Mouse (Mus musculus): Measurements from ENCODE around the gene Naa15. TPM values are rescaled to one million over a fixed set of nuclear protein-coding genes. Genes with fewer than 3 reads are reported as not detected.
"Not testable (repeated sequence)": the region's sequence is repeated elsewhere in the genome, so short reads cannot be mapped to it uniquely, and the experiment has no call there.

The Naa15 gene
- polyA plus RNA-seq, 1 experiment from 2014 or later: 12.7 TPM

DNA sequence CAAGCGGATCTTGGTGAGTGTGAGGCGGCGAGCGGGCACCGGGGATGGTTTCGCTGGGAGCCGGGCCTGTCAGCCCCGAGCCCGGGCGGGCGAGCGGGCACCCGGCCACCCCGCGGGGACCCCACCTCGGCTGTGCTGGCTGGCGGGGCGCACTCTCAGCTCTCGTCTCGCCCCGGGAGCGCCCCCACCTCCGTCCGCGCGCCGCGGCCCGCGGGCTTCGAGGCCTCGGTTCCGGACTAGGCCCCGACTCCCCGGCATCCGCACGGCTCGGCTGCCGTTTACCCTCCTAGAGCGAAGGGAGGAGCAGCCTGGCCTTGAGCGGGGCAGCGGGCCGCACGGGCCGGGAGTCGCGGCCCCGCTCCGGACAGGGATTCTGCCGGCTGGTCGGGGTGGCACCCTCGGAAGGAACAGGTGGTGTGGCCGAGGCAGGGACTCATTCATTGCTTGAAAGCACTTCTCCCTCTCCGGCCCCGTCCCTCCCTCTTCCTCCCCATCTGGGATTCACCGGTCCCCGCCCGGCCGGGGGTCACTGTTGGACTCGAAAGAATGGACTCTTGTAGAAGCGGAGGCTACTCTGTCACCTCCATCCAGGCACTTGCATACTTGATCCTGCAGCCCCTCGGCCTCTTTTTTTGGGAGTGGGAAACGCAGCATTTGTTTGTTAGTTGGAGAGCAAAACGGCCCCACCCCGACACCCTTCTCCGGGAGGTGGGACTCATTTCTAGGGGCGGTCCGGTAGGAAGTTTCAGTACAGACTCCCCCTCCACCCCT is 1.6 kb downstream of the Naa15 start:
- Histone ChIP-seq H3K4me1 (ENCODE audit: insufficient read depth, low read depth, low read length) (peaks cover 7% of the 10 kb centered on the region; the same call in 1 of the 2 replicates), H3K4me2 (replicated peaks; ENCODE audit: low read depth, low read length) (peak overlapping the region; percentile 83), H3K9ac (replicated peaks; ENCODE audit: low read depth) (peak overlapping the region; percentile 94), H3K27me3 (replicated peaks; ENCODE audit: insufficient read depth, low read length) (no peaks in the 10 kb centered on the region), H3K4me3 (ENCODE audit: low read depth, low read length) (peak overlapping the region; percentile 98), H3K27ac (ENCODE audit: low read length) (peak overlapping the region; percentile 96), H3K36me3 (ENCODE audit: insufficient read depth, low read length) (no peaks in the 10 kb centered on the region), H3K9me3 (ENCODE audit: low read length) (no peaks in the 10 kb centered on the region)
- under 1% methylated on average over 43 of the region's 68 CpGs for WGBS
- peak; percentile 64 for ATAC-seq
- DNase-seq (ENCODE audit: low spot score): peak; percentile 70
- TF ChIP-seq CTCF (IDR thresholded peaks at IDR 0.05) (no peak), EP300 (IDR thresholded peaks at IDR 0.05) (no peak)

DNA sequence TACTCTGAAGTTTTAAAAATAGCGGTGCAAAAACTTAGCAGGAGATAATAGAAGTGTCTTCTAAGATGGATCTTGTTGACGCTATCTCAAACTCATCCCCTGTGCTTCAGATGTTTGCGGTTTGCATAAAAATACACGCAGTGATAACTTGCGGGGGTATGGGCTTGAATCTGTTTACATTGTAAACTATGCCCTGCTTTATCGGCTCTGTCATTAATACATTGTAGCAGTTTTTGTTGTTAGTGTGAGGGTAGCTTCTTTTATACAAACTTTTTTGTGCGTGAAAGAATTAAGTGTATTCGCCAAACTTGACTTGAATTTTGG is 2.1 kb downstream of the Naa15 start:
- DNase-seq (ENCODE audit: low spot score) (no peak), ATAC-seq (no peak)
- Histone ChIP-seq H3K27ac (ENCODE audit: low read length) (peak overlapping the region; percentile 96), H3K4me1 (ENCODE audit: insufficient read depth, low read depth, low read length) (peaks cover 7% of the 10 kb centered on the region; the same call in 1 of the 2 replicates), H3K9ac (replicated peaks; ENCODE audit: low read depth) (peak overlapping the region; percentile 94), H3K36me3 (ENCODE audit: insufficient read depth, low read length) (no peaks in the 10 kb centered on the region), H3K4me2 (replicated peaks; ENCODE audit: low read depth, low read length) (peak overlapping the region; percentile 83), H3K9me3 (ENCODE audit: low read length) (no peaks in the 10 kb centered on the region), H3K27me3 (replicated peaks; ENCODE audit: insufficient read depth, low read length) (no peaks in the 10 kb centered on the region), H3K4me3 (ENCODE audit: low read depth, low read length) (peak overlapping the region; percentile 98)
- no peak for TF ChIP-seq CTCF (IDR thresholded peaks at IDR 0.05)
- no peak for TF ChIP-seq EP300 (IDR thresholded peaks at IDR 0.05)
- 8% methylated on average over 8 of the region's 8 CpGs for WGBS

GRCm38 (mm10) chr3:51417485-51417884 is 2.5 kb downstream of the Naa15 start:
- 42% methylated on average over 2 of the region's 2 CpGs for WGBS

DNA sequence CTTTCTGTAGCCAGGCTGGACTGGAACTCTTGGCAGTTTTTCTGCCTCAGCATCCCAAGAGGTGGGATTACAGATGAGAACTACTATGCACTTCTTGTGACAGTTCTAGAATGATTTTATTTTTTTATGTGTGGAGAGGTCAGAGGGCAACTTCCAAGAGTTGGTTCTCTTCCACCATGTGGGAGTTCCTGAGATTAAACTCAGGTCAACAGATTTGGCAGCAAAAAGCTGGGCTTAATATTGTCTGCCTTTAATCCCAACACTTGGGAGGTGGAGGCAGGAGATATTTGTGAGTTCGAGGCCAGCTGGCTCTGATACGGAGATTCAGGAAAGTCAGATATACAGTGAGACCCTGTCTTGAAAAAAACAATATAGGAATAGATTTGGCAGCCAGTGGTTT is 3.0 kb downstream of the Naa15 start:
- DNase-seq (ENCODE audit: low spot score): no peak
- Histone ChIP-seq H3K9ac (replicated peaks; ENCODE audit: low read depth) (no peak overlapping the region), H3K27me3 (replicated peaks; ENCODE audit: insufficient read depth, low read length) (no peaks in the 10 kb centered on the region), H3K27ac (ENCODE audit: low read length) (no peak overlapping the region), H3K4me1 (ENCODE audit: insufficient read depth, low read depth, low read length) (peaks cover 7% of the 10 kb centered on the region; the same call in 1 of the 2 replicates), H3K4me3 (ENCODE audit: low read depth, low read length) (no peak overlapping the region), H3K4me2 (replicated peaks; ENCODE audit: low read depth, low read length) (no peak overlapping the region; the same call in 1 of the 2 replicates), H3K9me3 (ENCODE audit: low read length) (no peaks in the 10 kb centered on the region), H3K36me3 (ENCODE audit: insufficient read depth, low read length) (no peaks in the 10 kb centered on the region)
- 49% methylated on average over 2 of the region's 2 CpGs for WGBS
- TF ChIP-seq CTCF (IDR thresholded peaks at IDR 0.05): no peak
- TF ChIP-seq EP300 (IDR thresholded peaks at IDR 0.05): no peak
- no peak for ATAC-seq

More at GRCm38 (mm10) chr3:51417485-51417884, 2.5 kb downstream of the Naa15 start:
- no peak overlapping the region for H3K9ac ChIP-seq (replicated peaks; ENCODE audit: low read depth)
- no peaks in the 10 kb centered on the region for H3K27me3 ChIP-seq (replicated peaks; ENCODE audit: insufficient read depth, low read length)
- peaks cover 7% of the 10 kb centered on the region; the same call in 1 of the 2 replicates for H3K4me1 ChIP-seq (ENCODE audit: insufficient read depth, low read depth, low read length)
- DNase-seq (ENCODE audit: low spot score) (no peak), ATAC-seq (no peak)
- no peaks in the 10 kb centered on the region for H3K9me3 ChIP-seq (ENCODE audit: low read length)
- 0 out of 2 replicates have a peak, but pooled peaks have one; percentile 7 for TF ChIP-seq CTCF (IDR thresholded peaks at IDR 0.05)
- TF ChIP-seq EP300 (IDR thresholded peaks at IDR 0.05): no peak
- H3K36me3 ChIP-seq (ENCODE audit: insufficient read depth, low read length): no peaks in the 10 kb centered on the region
- peak overlapping the region; percentile 98 for H3K4me3 ChIP-seq (ENCODE audit: low read depth, low read length)
- peak overlapping the region; percentile 83 for H3K4me2 ChIP-seq (replicated peaks; ENCODE audit: low read depth, low read length)
- H3K27ac ChIP-seq (ENCODE audit: low read length): 0 out of 2 replicates have a peak overlapping the region, but pooled peaks have one; percentile 96

GRCm38 (mm10) chr3:51421921-51422320 is 7.0 kb downstream of the Naa15 start:
- Histone ChIP-seq H3K4me3 (ENCODE audit: low read depth, low read length) (no peak overlapping the region), H3K36me3 (ENCODE audit: insufficient read depth, low read length) (no peaks in the 10 kb centered on the region), H3K27me3 (replicated peaks; ENCODE audit: insufficient read depth, low read length) (no peaks in the 10 kb centered on the region), H3K4me1 (ENCODE audit: insufficient read depth, low read depth, low read length) (no peaks in the 10 kb centered on the region), H3K4me2 (replicated peaks; ENCODE audit: low read depth, low read length) (no peak overlapping the region), H3K9ac (replicated peaks; ENCODE audit: low read depth) (no peak overlapping the region), H3K9me3 (ENCODE audit: low read length) (no peaks in the 10 kb centered on the region), H3K27ac (ENCODE audit: low read length) (no peak overlapping the region)
- ATAC-seq: no peak
- DNase-seq (ENCODE audit: low spot score): no peak
- WGBS: 66% methylated on average over 3 of the region's 3 CpGs
- no peak for TF ChIP-seq EP300 (IDR thresholded peaks at IDR 0.05)
- no peak for TF ChIP-seq CTCF (IDR thresholded peaks at IDR 0.05)

GRCm38 (mm10) chr3:51425394-51425793 is 10.4 kb downstream of the Naa15 start:
- Histone ChIP-seq H3K27me3 (replicated peaks; ENCODE audit: insufficient read depth, low read length) (no peaks in the 10 kb centered on the region), H3K4me1 (ENCODE audit: insufficient read depth, low read depth, low read length) (no peaks in the 10 kb centered on the region), H3K9ac (replicated peaks; ENCODE audit: low read depth) (no peak overlapping the region), H3K4me3 (ENCODE audit: low read depth, low read length) (no peak overlapping the region), H3K36me3 (ENCODE audit: insufficient read depth, low read length) (no peaks in the 10 kb centered on the region), H3K9me3 (ENCODE audit: low read length) (no peaks in the 10 kb centered on the region), H3K4me2 (replicated peaks; ENCODE audit: low read depth, low read length) (no peak overlapping the region), H3K27ac (ENCODE audit: low read length) (no peak overlapping the region)
- ATAC-seq: no peak
- no peak for DNase-seq (ENCODE audit: low spot score)
- no peak for TF ChIP-seq CTCF (IDR thresholded peaks at IDR 0.05)
- no peak for TF ChIP-seq EP300 (IDR thresholded peaks at IDR 0.05)

DNA sequence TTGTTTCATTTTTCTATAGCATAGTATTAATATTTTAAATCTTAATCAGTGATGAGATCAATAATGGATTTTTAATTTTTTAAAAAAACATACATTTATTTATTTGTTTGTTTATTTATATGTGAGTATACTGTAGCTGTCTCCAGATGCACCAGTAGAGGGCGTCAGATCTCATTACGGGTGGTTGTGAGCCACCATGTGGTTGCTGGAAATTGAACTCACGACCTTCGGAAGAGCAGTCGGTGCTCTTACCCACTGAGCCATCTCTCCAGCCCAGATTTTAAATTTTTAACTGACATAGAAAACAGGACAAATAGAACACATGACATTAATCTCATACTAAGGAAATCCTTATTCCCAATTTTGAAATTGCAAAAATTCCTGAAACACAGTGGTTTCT is 19.4 kb downstream of the Naa15 start:
- DNase-seq (ENCODE audit: low spot score); H3K36me3 ChIP-seq (ENCODE audit: insufficient read depth, low read length); H3K9ac ChIP-seq (replicated peaks; ENCODE audit: low read depth); H3K9me3 ChIP-seq (ENCODE audit: low read length); H3K4me1 ChIP-seq (ENCODE audit: insufficient read depth, low read depth, low read length); ATAC-seq; H3K27me3 ChIP-seq (replicated peaks; ENCODE audit: insufficient read depth, low read length); H3K27ac ChIP-seq (ENCODE audit: low read length); H3K4me2 ChIP-seq (replicated peaks; ENCODE audit: low read depth, low read length); H3K4me3 ChIP-seq (ENCODE audit: low read depth, low read length): not testable (repeated sequence)
- WGBS: 84% methylated on average over 5 of the region's 5 CpGs
